Mouse (Mus musculus): ENCODE measurements around the gene Wdr90. TPM values are rescaled to one million over a fixed set of nuclear protein-coding genes. Genes with fewer than 3 reads are reported as not detected.

Gene Wdr90
- polyA plus RNA-seq, 1 experiment from 2014 or later = 30.0 TPM

DNA sequence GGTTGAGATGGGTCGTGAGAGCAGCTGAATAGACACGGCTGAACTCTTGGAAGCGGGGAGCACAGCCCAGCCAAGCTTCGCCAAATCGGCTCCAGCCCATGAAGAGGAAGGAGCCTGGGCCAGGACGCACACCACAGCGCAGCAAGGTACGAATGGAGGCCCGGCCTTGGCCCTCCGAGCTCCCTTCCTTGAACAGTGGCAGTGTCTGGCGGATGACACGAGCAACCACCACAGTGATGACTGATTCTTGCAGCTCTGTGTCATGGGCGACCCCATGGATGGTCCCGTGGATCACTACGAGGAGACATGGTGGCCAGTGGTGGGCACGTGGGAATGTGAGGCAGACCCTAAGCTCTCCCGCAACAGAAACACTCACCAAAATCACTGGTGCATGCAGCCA, 66.3 kb downstream of the Wdr90 start:
- H3K4me2 ChIP-seq = peak overlapping the region; percentile 98
- 71% methylated on average over 17 of the region's 17 CpGs for WGBS
- H3K27ac ChIP-seq = no peak overlapping the region
- H3K4me1 ChIP-seq = peaks cover 53% of the 10 kb centered on the region
- H3K36me3 ChIP-seq = no peaks in the 10 kb centered on the region
- no peaks in the 10 kb centered on the region for H3K27me3 ChIP-seq
- H3K9me3 ChIP-seq = no peaks in the 10 kb centered on the region
- peak overlapping the region; percentile 64; the same call in 1 of the 2 replicates for H3K4me3 ChIP-seq
- no peak for ATAC-seq (ENCODE audit: insufficient number of reproducible peaks, insufficient read depth, low FRiP score, low TSS enrichment, low read depth)
- 0 out of 2 replicates have a peak overlapping the region, but pooled peaks have one; percentile 76 for H3K9ac ChIP-seq

Small RNAs within 50 kb of the gene (microRNA-seq; reads per million reads assigned to microRNA genes)
- 1.7 reads per million for gene Mir3082

Other genes with a start within 250 kb of the Wdr90 start
- gene Gng13, start 144.3 kb downstream of the Wdr90 start, polyA plus RNA-seq (2015; fragmentation: Nextera tagmentation; extraction: Ambion mirVana) = 5.8 and 10.3 TPM in 2 replicates
- gene Chtf18, start 134.1 kb downstream of the Wdr90 start, polyA plus RNA-seq (2015; fragmentation: Nextera tagmentation; extraction: Ambion mirVana) = 31.6 and 35.9 TPM in 2 replicates
- 28.0 and 28.9 TPM in 2 replicates for gene Rpusd1, start 133.8 kb downstream of the Wdr90 start, polyA plus RNA-seq (2015; fragmentation: Nextera tagmentation; extraction: Ambion mirVana)
- 0.83 TPM in 1 of 2 replicates, not detected in the other for gene Mslnl, start 125.5 kb downstream of the Wdr90 start, polyA plus RNA-seq (2015; fragmentation: Nextera tagmentation; extraction: Ambion mirVana)
- gene Msln, start 107.1 kb downstream of the Wdr90 start, polyA plus RNA-seq (2015; fragmentation: Nextera tagmentation; extraction: Ambion mirVana) = 0.17 and 0.42 TPM in 2 replicates
- gene Narfl, start 87.7 kb downstream of the Wdr90 start, polyA plus RNA-seq (2015; fragmentation: Nextera tagmentation; extraction: Ambion mirVana) = 24.7 and 24.9 TPM in 2 replicates
- gene Haghl, start 75.8 kb downstream of the Wdr90 start, polyA plus RNA-seq (2015; fragmentation: Nextera tagmentation; extraction: Ambion mirVana) = 74.6 and 89.5 TPM in 2 replicates
- 0.20 and 0.25 TPM in 2 replicates for gene Ccdc78, start 74.9 kb downstream of the Wdr90 start, polyA plus RNA-seq (2015; fragmentation: Nextera tagmentation; extraction: Ambion mirVana)
- gene Fam173a, start 68.6 kb downstream of the Wdr90 start, polyA plus RNA-seq (2015; fragmentation: Nextera tagmentation; extraction: Ambion mirVana) = 65.3 and 78.1 TPM in 2 replicates
- gene AC134908.4, start 65.8 kb downstream of the Wdr90 start, polyA plus RNA-seq (2015; fragmentation: Nextera tagmentation; extraction: Ambion mirVana) = not detected in 2 replicates
- gene Metrn, start 64.4 kb downstream of the Wdr90 start, polyA plus RNA-seq (2015; fragmentation: Nextera tagmentation; extraction: Ambion mirVana) = 43.4 and 50.1 TPM in 2 replicates
- 3.6 and 4.2 TPM in 2 replicates for gene Fbxl16, start 52.4 kb downstream of the Wdr90 start, polyA plus RNA-seq (2015; fragmentation: Nextera tagmentation; extraction: Ambion mirVana)
- gene Wdr24, start 37.9 kb downstream of the Wdr90 start, polyA plus RNA-seq (2015; fragmentation: Nextera tagmentation; extraction: Ambion mirVana) = 26.5 and 30.0 TPM in 2 replicates
- gene Jmjd8, start 32.6 kb downstream of the Wdr90 start, polyA plus RNA-seq (2015; fragmentation: Nextera tagmentation; extraction: Ambion mirVana) = 48.3 and 52.8 TPM in 2 replicates
- gene Stub1, start 28.1 kb downstream of the Wdr90 start, polyA plus RNA-seq (2015; fragmentation: Nextera tagmentation; extraction: Ambion mirVana) = 319 and 353 TPM in 2 replicates
- gene Rhbdl1, start 24.2 kb downstream of the Wdr90 start, polyA plus RNA-seq (2015; fragmentation: Nextera tagmentation; extraction: Ambion mirVana) = 1.4 and 2.7 TPM in 2 replicates
- 1.3 and 2.9 TPM in 2 replicates for gene Gm20683, start 19.7 kb downstream of the Wdr90 start, polyA plus RNA-seq (2015; fragmentation: Nextera tagmentation; extraction: Ambion mirVana)
- 26.4 and 31.4 TPM in 2 replicates for gene Rhot2, start 16.6 kb downstream of the Wdr90 start, polyA plus RNA-seq (2015; fragmentation: Nextera tagmentation; extraction: Ambion mirVana)
- gene Mcrip2, start 7.3 kb upstream of the Wdr90 start, polyA plus RNA-seq (2015; fragmentation: Nextera tagmentation; extraction: Ambion mirVana) = 11.1 and 13.4 TPM in 2 replicates
- gene Mettl26, start 13.6 kb upstream of the Wdr90 start, polyA plus RNA-seq (2015; fragmentation: Nextera tagmentation; extraction: Ambion mirVana) = 47.1 and 50.6 TPM in 2 replicates
- gene Wfikkn1, start 19.4 kb upstream of the Wdr90 start, polyA plus RNA-seq (2015; fragmentation: Nextera tagmentation; extraction: Ambion mirVana) = 0.56 and 0.73 TPM in 2 replicates
- gene Rab40c, start 58.2 kb upstream of the Wdr90 start, polyA plus RNA-seq (2015; fragmentation: Nextera tagmentation; extraction: Ambion mirVana) = 32.9 and 36.6 TPM in 2 replicates
- gene Pigq, start 83.4 kb upstream of the Wdr90 start, polyA plus RNA-seq (2015; fragmentation: Nextera tagmentation; extraction: Ambion mirVana) = 50.6 and 53.8 TPM in 2 replicates
- not detected in 2 replicates for gene Nhlrc4, start 83.5 kb upstream of the Wdr90 start, polyA plus RNA-seq (2015; fragmentation: Nextera tagmentation; extraction: Ambion mirVana)
- gene A930017K11Rik, start 91.1 kb upstream of the Wdr90 start, polyA plus RNA-seq (2015; fragmentation: Nextera tagmentation; extraction: Ambion mirVana) = 0.18 and 0.26 TPM in 2 replicates
- 23.4 and 24.2 TPM in 2 replicates for gene Capn15, start 124.3 kb upstream of the Wdr90 start, polyA plus RNA-seq (2015; fragmentation: Nextera tagmentation; extraction: Ambion mirVana)
- 22.8 and 23.5 TPM in 2 replicates for gene Rab11fip3, start 208.1 kb upstream of the Wdr90 start, polyA plus RNA-seq (2015; fragmentation: Nextera tagmentation; extraction: Ambion mirVana)
- gene Decr2, start 228.8 kb upstream of the Wdr90 start, polyA plus RNA-seq (2015; fragmentation: Nextera tagmentation; extraction: Ambion mirVana) = 42.9 and 44.9 TPM in 2 replicates
- 138 and 142 TPM in 2 replicates for gene Nme4, start 234.1 kb upstream of the Wdr90 start, polyA plus RNA-seq (2015; fragmentation: Nextera tagmentation; extraction: Ambion mirVana)